Mouse (Mus musculus): ENCODE results near the gene Treh. TPM values are rescaled to one million over a fixed set of nuclear protein-coding genes. Genes with fewer than 3 reads are reported as not detected.
"Not testable (repeated sequence)": the region's sequence is repeated elsewhere in the genome, so short reads cannot be mapped to it uniquely, and the experiment has no call there.

The Treh gene
- not detected in 2 replicates for polyA plus RNA-seq (2016; fragmentation: Nextera tagmentation; extraction: Ambion mirVana)

DNA sequence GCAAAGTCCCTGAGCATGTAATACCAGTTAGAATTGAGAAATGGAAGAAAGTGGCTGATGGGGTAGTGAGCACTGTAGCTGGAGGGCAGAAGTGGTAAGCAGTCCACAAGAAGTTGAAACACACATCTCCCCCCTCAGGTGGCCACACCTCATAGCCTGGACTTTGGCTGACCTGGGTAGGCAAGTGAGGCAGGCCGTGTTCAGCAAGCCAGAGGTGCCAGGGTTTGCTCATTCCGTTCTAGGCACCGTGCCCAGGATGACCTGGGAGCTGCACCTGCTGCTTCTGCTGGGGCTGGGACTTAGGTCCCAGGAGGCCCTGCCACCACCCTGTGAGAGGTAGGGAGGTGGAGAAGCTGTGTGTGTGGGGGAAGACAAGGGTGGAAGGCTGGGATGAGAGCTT lies at the start of gene Treh:
Treh (plus strand) TSS at position 229 of the 400 bp plus-strand sequence.
- ATAC-seq (ENCODE audit: low FRiP score, low read depth), result no peak
- Histone ChIP-seq H3K4me2 (replicated peaks) (no peak within 1 kb of the TSS), H3K36me3 (no peaks in the 10 kb centered on the region), H3K9ac (replicated peaks) (no peak within 1 kb of the TSS), H3K27ac (replicated peaks) (no peak within 1 kb of the TSS), H3K9me3 (no peaks in the 10 kb centered on the region), H3K4me1 (no peaks in the 10 kb centered on the region), H3K4me3 (no peak within 1 kb of the TSS), H3K27me3 (no peaks in the 10 kb centered on the region)
- WGBS, result 89% methylated on average over 3 of the region's 3 CpGs

DNA sequence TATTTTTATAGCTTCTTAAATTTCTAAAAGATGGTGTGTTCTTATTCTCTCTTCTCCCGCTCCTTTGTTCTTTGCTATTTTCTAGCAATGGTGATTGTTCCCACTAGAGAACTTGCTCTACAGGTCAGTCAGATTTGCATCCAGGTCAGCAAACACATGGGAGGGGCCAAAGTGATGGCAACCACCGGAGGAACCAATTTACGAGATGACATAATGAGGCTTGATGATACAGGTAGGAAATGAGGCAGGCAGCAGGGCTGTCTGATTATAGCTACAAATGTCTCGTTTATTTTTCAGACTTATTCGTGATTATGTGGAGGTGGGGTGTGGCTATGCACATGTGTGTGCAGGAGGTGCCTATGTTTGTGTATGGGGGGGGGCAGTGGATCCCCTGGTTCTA lies 48.6 kb upstream of the Treh start:
- Histone ChIP-seq H3K36me3 (peaks cover 75% of the 10 kb centered on the region), H3K27ac (replicated peaks) (no peak overlapping the region), H3K9me3 (no peaks in the 10 kb centered on the region), H3K4me1 (no peaks in the 10 kb centered on the region), H3K4me2 (replicated peaks) (no peak overlapping the region), H3K9ac (replicated peaks) (no peak overlapping the region), H3K27me3 (no peaks in the 10 kb centered on the region), H3K4me3 (no peak overlapping the region)
- WGBS, result 83% methylated on average over 5 of the region's 5 CpGs
- ATAC-seq (ENCODE audit: low FRiP score, low read depth), result no peak

DNA sequence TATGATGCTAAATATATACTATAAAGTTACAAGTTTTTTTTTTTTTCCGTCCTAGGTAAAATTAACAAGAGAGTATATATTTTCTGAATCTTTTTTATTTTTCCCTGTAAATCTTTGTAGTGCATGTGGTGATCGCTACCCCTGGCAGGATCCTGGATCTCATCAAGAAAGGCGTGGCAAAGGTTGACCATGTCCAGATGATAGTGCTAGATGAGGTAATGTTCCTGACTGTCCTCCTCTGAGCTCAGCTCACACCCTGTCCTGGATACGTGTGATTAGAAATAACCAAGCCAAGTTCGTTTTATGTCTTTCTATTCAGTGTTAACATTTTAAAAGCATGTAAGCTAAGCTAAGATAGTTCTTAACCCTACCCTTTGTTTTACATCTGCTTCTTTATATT lies 46.8 kb upstream of the Treh start:
- WGBS, result 90% methylated on average over 5 of the region's 5 CpGs
- Histone ChIP-seq H3K4me1 (no peaks in the 10 kb centered on the region), H3K4me3 (no peak overlapping the region), H3K36me3 (peaks cover 76% of the 10 kb centered on the region), H3K9ac (replicated peaks) (no peak overlapping the region), H3K9me3 (no peaks in the 10 kb centered on the region), H3K27ac (replicated peaks) (no peak overlapping the region), H3K4me2 (replicated peaks) (no peak overlapping the region), H3K27me3 (no peaks in the 10 kb centered on the region)
- no peak for ATAC-seq (ENCODE audit: low FRiP score, low read depth)

GRCm38 (mm10) chr9:44637551-44638169 lies 35.4 kb upstream of the Treh start:
- WGBS, result 85% methylated on average over 15 of the region's 15 CpGs
- Histone ChIP-seq H3K36me3 (peaks cover 67% of the 10 kb centered on the region), H3K27ac (replicated peaks) (no peak overlapping the region), H3K9ac (replicated peaks) (no peak overlapping the region), H3K4me1 (no peaks in the 10 kb centered on the region), H3K9me3 (no peaks in the 10 kb centered on the region), H3K4me2 (replicated peaks) (no peak overlapping the region), H3K4me3 (no peak overlapping the region), H3K27me3 (no peaks in the 10 kb centered on the region)
- ATAC-seq (ENCODE audit: low FRiP score, low read depth), result no peak

GRCm38 (mm10) chr9:44638726-44639125 lies 34.3 kb upstream of the Treh start:
- not testable (repeated sequence) for H3K9ac ChIP-seq (replicated peaks); H3K27ac ChIP-seq (replicated peaks); H3K9me3 ChIP-seq; H3K4me3 ChIP-seq; ATAC-seq (ENCODE audit: low FRiP score, low read depth); H3K27me3 ChIP-seq; H3K4me2 ChIP-seq (replicated peaks); H3K4me1 ChIP-seq
- H3K36me3 ChIP-seq, result peaks cover 56% of the 10 kb centered on the region
- 95% methylated on average over 9 of the region's 9 CpGs for WGBS

DNA sequence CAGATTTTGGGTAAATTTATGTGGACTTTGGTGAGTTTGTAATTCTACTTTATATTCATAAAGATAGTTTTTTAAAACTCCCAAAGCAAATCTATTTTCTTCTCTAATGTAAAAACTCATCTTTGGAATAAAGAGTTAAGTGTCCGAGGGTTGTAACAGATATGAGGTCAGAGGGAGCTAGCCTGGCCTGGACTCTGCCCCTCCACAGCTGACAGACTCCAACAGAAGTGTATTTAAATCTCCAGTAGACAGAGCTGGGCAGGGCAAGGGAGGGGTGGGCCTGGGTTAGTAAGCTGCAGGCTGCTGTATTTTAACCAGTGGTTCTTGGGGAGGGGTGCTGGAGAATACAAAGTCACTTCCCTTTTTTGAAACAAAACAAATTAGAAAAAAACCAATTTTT lies 33.0 kb upstream of the Treh start:
- H3K4me2 ChIP-seq (replicated peaks); H3K9me3 ChIP-seq; H3K4me3 ChIP-seq; H3K4me1 ChIP-seq; H3K27ac ChIP-seq (replicated peaks); H3K27me3 ChIP-seq; H3K9ac ChIP-seq (replicated peaks); ATAC-seq (ENCODE audit: low FRiP score, low read depth): not testable (repeated sequence)
- WGBS, result 93% methylated on average over 1 of the region's 1 CpGs
- H3K36me3 ChIP-seq, result peaks cover 43% of the 10 kb centered on the region

- no peak for ATAC-seq (ENCODE audit: low FRiP score, low read depth)
- H3K4me1 ChIP-seq, result no peaks in the 10 kb centered on the region
- H3K27me3 ChIP-seq, result no peaks in the 10 kb centered on the region
- H3K9ac ChIP-seq (replicated peaks), result no peak overlapping the region
- no peak overlapping the region for H3K4me2 ChIP-seq (replicated peaks)
- no peaks in the 10 kb centered on the region for H3K9me3 ChIP-seq
- no peak overlapping the region for H3K27ac ChIP-seq (replicated peaks)
- H3K36me3 ChIP-seq, result peaks cover 36% of the 10 kb centered on the region
- H3K4me3 ChIP-seq, result no peak overlapping the region
- WGBS, result 92% methylated on average over 3 of the region's 3 CpGs
These were observed 32.2 kb upstream of the Treh start for GRCm38 (mm10) chr9:44640646-44641357.

DNA sequence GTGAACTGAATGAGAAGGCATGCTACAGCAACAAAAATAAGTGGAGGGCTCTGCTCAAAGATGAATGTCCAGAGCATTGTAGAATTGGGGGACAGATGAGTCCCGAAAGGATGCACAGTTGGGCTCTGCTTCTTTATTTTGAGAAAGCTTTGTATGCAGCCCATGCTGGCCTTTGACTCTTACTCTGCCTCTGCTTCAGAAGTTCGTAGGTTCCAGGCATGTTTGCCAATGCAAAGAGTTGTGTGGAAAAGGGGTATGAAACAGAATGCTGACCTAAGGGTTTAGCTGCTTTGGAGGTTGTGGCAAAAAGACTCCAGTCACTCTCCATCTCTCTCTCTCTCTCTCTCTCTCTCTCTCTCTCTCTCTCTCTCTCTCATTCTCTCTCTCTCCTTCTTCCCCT lies 31.4 kb upstream of the Treh start:
- Histone ChIP-seq H3K27ac (replicated peaks) (no peak overlapping the region), H3K4me1 (no peaks in the 10 kb centered on the region), H3K27me3 (no peaks in the 10 kb centered on the region), H3K36me3 (peaks cover 28% of the 10 kb centered on the region), H3K4me3 (no peak overlapping the region), H3K9ac (replicated peaks) (no peak overlapping the region), H3K9me3 (no peaks in the 10 kb centered on the region), H3K4me2 (replicated peaks) (no peak overlapping the region)
- WGBS, result 96% methylated on average over 2 of the region's 2 CpGs
- no peak for ATAC-seq (ENCODE audit: low FRiP score, low read depth)

GRCm38 (mm10) chr9:44643103-44643502 lies 29.9 kb upstream of the Treh start:
- H3K4me2 ChIP-seq (replicated peaks), result no peak overlapping the region
- WGBS, result 97% methylated on average over 7 of the region's 7 CpGs
- no peaks in the 10 kb centered on the region for H3K4me1 ChIP-seq
- H3K4me3 ChIP-seq, result no peak overlapping the region
- no peak overlapping the region for H3K9ac ChIP-seq (replicated peaks)
- ATAC-seq (ENCODE audit: low FRiP score, low read depth), result no peak
- H3K27ac ChIP-seq (replicated peaks), result no peak overlapping the region
- peaks cover 14% of the 10 kb centered on the region for H3K36me3 ChIP-seq
- H3K9me3 ChIP-seq, result no peaks in the 10 kb centered on the region
- H3K27me3 ChIP-seq, result no peaks in the 10 kb centered on the region

- Histone ChIP-seq H3K9me3 (no peaks in the 10 kb centered on the region), H3K4me1 (no peaks in the 10 kb centered on the region), H3K27ac (replicated peaks) (no peak overlapping the region), H3K36me3 (peaks cover 6% of the 10 kb centered on the region; the same call in 1 of the 2 replicates), H3K9ac (replicated peaks) (no peak overlapping the region), H3K4me2 (replicated peaks) (no peak overlapping the region), H3K4me3 (no peak overlapping the region), H3K27me3 (no peaks in the 10 kb centered on the region)
- WGBS, result 81% methylated on average over 2 of the region's 2 CpGs
- ATAC-seq (ENCODE audit: low FRiP score, low read depth), result no peak
These were observed 28.8 kb upstream of the Treh start for GRCm38 (mm10) chr9:44644186-44644585.

GRCm38 (mm10) chr9:44645481-44645880 lies 27.6 kb upstream of the Treh start:
- Histone ChIP-seq H3K27ac (replicated peaks) (no peak overlapping the region), H3K4me1 (no peaks in the 10 kb centered on the region), H3K27me3 (no peaks in the 10 kb centered on the region), H3K4me3 (no peak overlapping the region), H3K36me3 (peaks cover 3% of the 10 kb centered on the region; the same call in 1 of the 2 replicates), H3K9ac (replicated peaks) (no peak overlapping the region), H3K4me2 (replicated peaks) (no peak overlapping the region), H3K9me3 (no peaks in the 10 kb centered on the region)
- no peak for ATAC-seq (ENCODE audit: low FRiP score, low read depth)
- 81% methylated on average over 5 of the region's 5 CpGs for WGBS

- WGBS, result 74% methylated on average over 15 of the region's 15 CpGs
- H3K4me2 ChIP-seq (replicated peaks), result no peak overlapping the region
- H3K4me1 ChIP-seq, result no peaks in the 10 kb centered on the region
- no peak for ATAC-seq (ENCODE audit: low FRiP score, low read depth)
- H3K4me3 ChIP-seq, result no peak overlapping the region
- no peaks in the 10 kb centered on the region for H3K36me3 ChIP-seq
- H3K9ac ChIP-seq (replicated peaks), result no peak overlapping the region
- no peaks in the 10 kb centered on the region for H3K27me3 ChIP-seq
- no peaks in the 10 kb centered on the region for H3K9me3 ChIP-seq
- H3K27ac ChIP-seq (replicated peaks), result no peak overlapping the region
These were observed 27.1 kb upstream of the Treh start for GRCm38 (mm10) chr9:44645924-44646323.

All from midbrain, embryonic 12.5 days (tissue).